Mouse (Mus musculus): ENCODE measurements around the gene Il1b. TPM values are rescaled to one million over a fixed set of nuclear protein-coding genes. Genes with fewer than 3 reads are reported as not detected.

Gene Il1b
- polyA plus RNA-seq (2011; ENCODE audit: insufficient read depth, insufficient read length, low read depth, missing spikeins), result not detected in 2 replicates

DNA sequence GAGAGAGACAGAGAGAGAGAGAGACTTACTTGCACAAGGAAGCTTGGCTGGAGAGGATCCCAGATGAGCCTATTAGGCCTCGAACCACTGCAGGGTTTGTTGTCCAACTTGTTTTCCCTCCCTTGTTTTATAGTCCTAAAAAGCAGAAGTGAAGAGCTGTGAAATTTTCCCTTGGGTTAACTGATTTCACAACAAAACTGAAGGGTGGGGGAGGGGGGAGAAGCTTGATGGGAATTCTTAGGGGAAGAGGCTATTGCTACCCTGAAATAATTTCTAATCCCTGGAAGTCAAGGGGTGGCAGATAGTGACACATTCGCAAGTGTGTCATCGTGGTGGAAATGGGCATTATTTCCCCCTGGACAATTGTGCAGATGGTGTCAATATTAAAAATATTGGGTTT, at the start of gene Il1b:
Il1b (minus strand) TSS at position 101 of the 400 bp plus-strand sequence.
- H3K9ac ChIP-seq (ENCODE audit: low read depth, poor library complexity, severe bottlenecking), result no peak within 1 kb of the TSS
- no peaks in the 10 kb centered on the region for H3K27me3 ChIP-seq (ENCODE audit: control insufficient read depth, insufficient read depth, low read length, poor library complexity, severe bottlenecking)
- no peak within 1 kb of the TSS for H3K27ac ChIP-seq (ENCODE audit: insufficient read depth, low read length)
- no peaks in the 10 kb centered on the region for H3K9me3 ChIP-seq (replicated peaks; ENCODE audit: control insufficient read depth, insufficient read depth, low read length, poor library complexity, severe bottlenecking)
- no peaks in the 10 kb centered on the region for H3K4me1 ChIP-seq (ENCODE audit: control insufficient read depth, insufficient read depth, low read length)
- no peak within 1 kb of the TSS for H3K4me3 ChIP-seq (ENCODE audit: low read depth, low read length)
- TF ChIP-seq POLR2A (IDR thresholded peaks at IDR 0.05; ENCODE audit: insufficient read depth, low read length), result no peak
- TF ChIP-seq EP300 (IDR thresholded peaks at IDR 0.05; ENCODE audit: insufficient read depth, low read depth, low read length), result no peak
- TF ChIP-seq CTCF (IDR thresholded peaks at IDR 0.05; ENCODE audit: low read depth, low read length), result no peak
- H3K36me3 ChIP-seq (ENCODE audit: control insufficient read depth, insufficient read depth, low read length, poor library complexity, severe bottlenecking), result no peaks in the 10 kb centered on the region

DNA sequence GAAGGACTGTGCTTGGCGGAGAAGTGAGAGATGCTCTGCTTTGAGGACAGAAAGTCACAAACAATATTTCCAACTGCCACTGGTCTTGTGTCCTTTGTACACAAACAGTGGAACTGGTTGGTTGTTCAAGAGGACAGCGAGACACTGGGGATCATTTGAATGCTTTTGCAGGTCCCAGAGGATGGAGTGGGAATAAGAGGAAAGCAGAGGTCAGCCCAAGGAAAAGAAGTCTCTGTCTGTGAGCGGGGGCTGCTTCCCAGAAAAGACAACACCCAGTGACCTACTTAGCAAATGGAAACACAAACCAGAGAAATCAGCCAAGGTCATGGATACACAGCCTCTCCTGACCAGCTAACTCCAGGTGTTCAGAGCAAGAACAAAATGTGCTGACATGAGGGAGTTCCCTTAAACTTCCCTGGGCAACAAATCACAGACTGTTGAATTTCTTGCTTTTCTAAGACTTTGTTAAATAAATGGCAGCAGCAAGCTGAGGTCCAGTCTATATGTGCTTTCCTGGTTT, 48.5 kb upstream of the Il1b start:
- no peaks in the 10 kb centered on the region for H3K4me1 ChIP-seq (ENCODE audit: control insufficient read depth, insufficient read depth, low read length)
- no peak overlapping the region for H3K9ac ChIP-seq (ENCODE audit: low read depth, poor library complexity, severe bottlenecking)
- no peak overlapping the region for H3K27ac ChIP-seq (ENCODE audit: insufficient read depth, low read length)
- H3K27me3 ChIP-seq (ENCODE audit: control insufficient read depth, insufficient read depth, low read length, poor library complexity, severe bottlenecking), result no peaks in the 10 kb centered on the region
- no peak overlapping the region for H3K4me3 ChIP-seq (ENCODE audit: low read depth, low read length)
- no peak for TF ChIP-seq CTCF (IDR thresholded peaks at IDR 0.05; ENCODE audit: low read depth, low read length)
- TF ChIP-seq EP300 (IDR thresholded peaks at IDR 0.05; ENCODE audit: insufficient read depth, low read depth, low read length), result no peak
- no peak for TF ChIP-seq POLR2A (IDR thresholded peaks at IDR 0.05; ENCODE audit: insufficient read depth, low read length)
- H3K9me3 ChIP-seq (replicated peaks; ENCODE audit: control insufficient read depth, insufficient read depth, low read length, poor library complexity, severe bottlenecking), result no peaks in the 10 kb centered on the region
- H3K36me3 ChIP-seq (ENCODE audit: control insufficient read depth, insufficient read depth, low read length, poor library complexity, severe bottlenecking), result no peaks in the 10 kb centered on the region

DNA sequence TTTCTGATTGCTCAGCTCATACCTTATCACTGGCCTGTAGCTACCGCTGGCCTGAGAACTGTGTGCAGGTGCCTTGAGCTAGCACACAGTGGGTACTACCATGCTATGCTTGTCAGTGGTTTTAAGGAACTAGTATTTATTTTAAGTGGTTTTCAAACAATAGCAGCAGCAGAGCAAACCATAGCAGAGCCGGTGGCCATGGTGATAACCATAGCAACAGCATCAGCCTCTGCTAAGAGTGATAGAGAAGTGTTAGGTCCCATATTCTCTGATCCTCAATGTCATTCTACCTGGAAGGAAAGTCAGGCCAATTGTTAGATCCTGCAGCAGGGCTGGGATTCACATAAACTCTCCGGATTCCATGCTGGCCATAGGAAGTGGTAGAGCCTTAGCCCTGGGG, 43.7 kb upstream of the Il1b start:
- Histone ChIP-seq H3K4me1 (ENCODE audit: control insufficient read depth, insufficient read depth, low read length) (no peaks in the 10 kb centered on the region), H3K9me3 (replicated peaks; ENCODE audit: control insufficient read depth, insufficient read depth, low read length, poor library complexity, severe bottlenecking) (no peaks in the 10 kb centered on the region), H3K36me3 (ENCODE audit: control insufficient read depth, insufficient read depth, low read length, poor library complexity, severe bottlenecking) (no peaks in the 10 kb centered on the region), H3K27ac (ENCODE audit: insufficient read depth, low read length) (no peak overlapping the region), H3K9ac (ENCODE audit: low read depth, poor library complexity, severe bottlenecking) (no peak overlapping the region), H3K4me3 (ENCODE audit: low read depth, low read length) (no peak overlapping the region), H3K27me3 (ENCODE audit: control insufficient read depth, insufficient read depth, low read length, poor library complexity, severe bottlenecking) (no peaks in the 10 kb centered on the region)
- no peak for TF ChIP-seq POLR2A (IDR thresholded peaks at IDR 0.05; ENCODE audit: insufficient read depth, low read length)

DNA sequence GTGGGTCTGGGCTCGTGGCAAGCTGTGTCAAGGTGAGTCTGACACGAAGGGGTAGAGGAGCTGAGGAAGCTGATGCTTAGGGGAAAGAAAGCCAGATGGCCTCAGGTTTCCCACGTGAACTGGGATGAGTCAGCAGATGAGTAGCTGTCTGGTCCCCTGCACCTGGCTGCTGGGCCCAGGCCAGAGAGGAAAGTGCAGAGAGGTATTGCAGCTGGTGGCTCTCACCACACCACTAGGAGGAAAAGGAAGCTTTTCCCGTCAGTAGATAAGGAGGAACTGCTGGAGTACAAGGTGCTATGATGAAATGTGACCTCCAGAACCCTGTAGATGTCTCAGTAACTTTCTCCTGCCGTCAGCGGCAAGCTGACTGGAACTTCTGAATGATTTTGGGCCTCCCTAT, 42.5 kb upstream of the Il1b start:
- H3K27me3 ChIP-seq (ENCODE audit: control insufficient read depth, insufficient read depth, low read length, poor library complexity, severe bottlenecking), result no peaks in the 10 kb centered on the region
- no peak overlapping the region for H3K27ac ChIP-seq (ENCODE audit: insufficient read depth, low read length)
- no peaks in the 10 kb centered on the region for H3K36me3 ChIP-seq (ENCODE audit: control insufficient read depth, insufficient read depth, low read length, poor library complexity, severe bottlenecking)
- no peak overlapping the region for H3K4me3 ChIP-seq (ENCODE audit: low read depth, low read length)
- H3K4me1 ChIP-seq (ENCODE audit: control insufficient read depth, insufficient read depth, low read length), result no peaks in the 10 kb centered on the region
- H3K9me3 ChIP-seq (replicated peaks; ENCODE audit: control insufficient read depth, insufficient read depth, low read length, poor library complexity, severe bottlenecking), result no peaks in the 10 kb centered on the region
- TF ChIP-seq CTCF (IDR thresholded peaks at IDR 0.05; ENCODE audit: low read depth, low read length) (no peak), EP300 (IDR thresholded peaks at IDR 0.05; ENCODE audit: insufficient read depth, low read depth, low read length) (no peak), POLR2A (IDR thresholded peaks at IDR 0.05; ENCODE audit: insufficient read depth, low read length) (no peak)
- no peak overlapping the region for H3K9ac ChIP-seq (ENCODE audit: low read depth, poor library complexity, severe bottlenecking)

DNA sequence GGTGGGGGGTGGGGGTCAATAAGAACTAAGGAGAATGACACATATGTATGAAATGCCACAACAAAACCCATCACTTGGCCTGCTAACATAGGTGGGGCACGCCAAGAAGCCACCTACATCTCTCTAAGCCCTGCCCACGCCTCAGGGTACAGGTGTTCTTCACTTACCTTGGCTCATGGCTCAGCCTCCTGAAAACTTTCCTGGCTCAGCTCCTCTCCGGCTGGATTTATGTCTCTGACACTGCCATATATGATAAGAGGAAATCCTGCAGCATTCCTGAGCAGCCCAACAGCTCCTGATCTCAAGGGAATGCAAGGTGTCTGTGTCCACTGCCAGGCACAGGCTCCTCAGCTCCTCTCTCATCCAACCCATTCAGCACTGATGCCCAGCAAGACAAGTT, 40.7 kb upstream of the Il1b start:
- Histone ChIP-seq H3K9me3 (replicated peaks; ENCODE audit: control insufficient read depth, insufficient read depth, low read length, poor library complexity, severe bottlenecking) (no peaks in the 10 kb centered on the region; the same call in 1 of the 2 replicates), H3K4me3 (ENCODE audit: low read depth, low read length) (no peak overlapping the region), H3K36me3 (ENCODE audit: control insufficient read depth, insufficient read depth, low read length, poor library complexity, severe bottlenecking) (no peaks in the 10 kb centered on the region), H3K27ac (ENCODE audit: insufficient read depth, low read length) (no peak overlapping the region), H3K27me3 (ENCODE audit: control insufficient read depth, insufficient read depth, low read length, poor library complexity, severe bottlenecking) (no peaks in the 10 kb centered on the region), H3K9ac (ENCODE audit: low read depth, poor library complexity, severe bottlenecking) (no peak overlapping the region), H3K4me1 (ENCODE audit: control insufficient read depth, insufficient read depth, low read length) (no peaks in the 10 kb centered on the region)
- TF ChIP-seq CTCF (IDR thresholded peaks at IDR 0.05; ENCODE audit: low read depth, low read length) (no peak), EP300 (IDR thresholded peaks at IDR 0.05; ENCODE audit: insufficient read depth, low read depth, low read length) (no peak), POLR2A (IDR thresholded peaks at IDR 0.05; ENCODE audit: insufficient read depth, low read length) (no peak)

DNA sequence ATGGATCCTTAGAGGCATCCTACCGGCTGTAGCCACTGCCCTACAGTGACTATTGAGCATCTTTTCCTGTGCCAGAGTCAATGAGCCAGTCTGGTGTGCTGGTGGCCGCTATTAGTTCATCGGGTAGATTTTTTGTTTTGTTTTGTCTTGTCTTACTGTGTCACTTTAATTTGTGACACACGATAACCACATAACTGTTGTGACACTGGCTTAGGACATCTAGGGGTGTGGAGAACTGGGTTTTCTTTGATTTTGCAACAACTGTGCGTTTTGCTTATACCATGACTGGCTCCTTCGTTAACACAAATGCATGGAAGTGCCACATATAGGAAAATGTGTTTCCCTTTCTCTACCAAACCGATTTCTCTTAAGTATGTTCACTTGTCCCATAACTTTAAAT, 39.4 kb upstream of the Il1b start:
- Histone ChIP-seq H3K4me3 (ENCODE audit: low read depth, low read length) (no peak overlapping the region), H3K27ac (ENCODE audit: insufficient read depth, low read length) (no peak overlapping the region), H3K9me3 (replicated peaks; ENCODE audit: control insufficient read depth, insufficient read depth, low read length, poor library complexity, severe bottlenecking) (peaks cover 3% of the 10 kb centered on the region; the same call in 1 of the 2 replicates)

More for the DNA sequence above, 39.4 kb upstream of the Il1b start:
- TF ChIP-seq CTCF (IDR thresholded peaks at IDR 0.05; ENCODE audit: low read depth, low read length), result no peak
- no peak for TF ChIP-seq POLR2A (IDR thresholded peaks at IDR 0.05; ENCODE audit: insufficient read depth, low read length)
- no peak for TF ChIP-seq EP300 (IDR thresholded peaks at IDR 0.05; ENCODE audit: insufficient read depth, low read depth, low read length)
- H3K9ac ChIP-seq (ENCODE audit: low read depth, poor library complexity, severe bottlenecking), result no peak overlapping the region
- no peaks in the 10 kb centered on the region for H3K27me3 ChIP-seq (ENCODE audit: control insufficient read depth, insufficient read depth, low read length, poor library complexity, severe bottlenecking)
- no peaks in the 10 kb centered on the region for H3K4me1 ChIP-seq (ENCODE audit: control insufficient read depth, insufficient read depth, low read length)
- H3K36me3 ChIP-seq (ENCODE audit: control insufficient read depth, insufficient read depth, low read length, poor library complexity, severe bottlenecking), result no peaks in the 10 kb centered on the region

All from ES-Bruce4 (cell line).